ENCODE assay signal across 13 mouse cellular contexts in the genomic region with DNA sequence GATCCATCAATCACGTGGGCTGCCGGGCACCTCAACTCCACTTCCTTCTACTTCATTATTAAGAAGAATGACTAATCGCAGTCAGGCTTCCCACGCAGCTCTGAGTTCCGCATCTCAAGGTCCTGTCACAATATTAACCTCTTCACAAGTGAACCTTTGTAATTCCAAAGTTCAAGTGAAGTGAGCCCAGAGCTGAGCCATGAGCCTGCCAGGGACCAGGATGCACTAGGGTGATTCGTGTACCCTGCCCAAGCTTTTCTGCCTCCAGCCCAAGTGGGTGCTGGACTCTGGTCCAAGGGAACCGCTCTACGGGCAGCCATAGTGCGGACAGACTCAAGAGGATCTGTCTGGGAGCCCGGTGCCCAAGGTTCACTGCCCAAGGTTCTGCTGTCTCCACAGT.
DNase-seq lines count a peak whose midpoint lies in the region; ATAC-seq and TF ChIP-seq lines count a peak whose summit lies in the region.
"Had no signal": no experiment of that assay in that cellular context is flagged by ENCODE, and none has a peak within 500 bp of the region (broad histone marks: within the 10 kb centered on the region; RNA-seq: fewer than 3 reads in every experiment).

No protein-coding gene starts in this region.

- 71% methylated on average over 10 of the region's 10 CpGs for WGBS in lung, postnatal 0 days
- 57% methylated on average over 10 of the region's 10 CpGs for WGBS in forebrain, postnatal 0 days
- WGBS in kidney, embryonic 14.5 days: 65% methylated on average over 10 of the region's 10 CpGs
- WGBS in midbrain, embryonic 14.5 days: 83% methylated on average over 10 of the region's 10 CpGs

- H3K27ac ChIP-seq in lung, postnatal 0 days (ENCODE audit: low read length): no peak overlapping the region
- peak overlapping the region; percentile 72 for H3K27ac ChIP-seq in forebrain, postnatal 0 days (ENCODE audit: low read depth, low read length)
- no peak overlapping the region for H3K27ac ChIP-seq in kidney, embryonic 14.5 days (ENCODE audit: low read depth, low read length)
- H3K27ac ChIP-seq in midbrain, embryonic 14.5 days (replicated peaks; ENCODE audit: low read depth, low read length): peak overlapping the region; percentile 53; the same call in 1 of the 2 replicates
- H3K27ac ChIP-seq: embryonic facial prominence, embryonic 15.5 days; liver, embryonic 12.5 days had no signal

- no peak for TF ChIP-seq EP300 in lung, postnatal 0 days (IDR thresholded peaks at IDR 0.05)

- TF ChIP-seq CTCF in lung, postnatal 0 days (IDR thresholded peaks at IDR 0.05): no peak
- no peak for TF ChIP-seq CTCF in forebrain, postnatal 0 days (IDR thresholded peaks at IDR 0.05; ENCODE audit: low read depth)

- H3K9ac ChIP-seq in lung, postnatal 0 days (replicated peaks; ENCODE audit: low read depth): no peak overlapping the region
- no peak overlapping the region for H3K9ac ChIP-seq in forebrain, postnatal 0 days
- no peak overlapping the region for H3K9ac ChIP-seq in kidney, embryonic 14.5 days (ENCODE audit: low read depth, low read length)
- H3K9ac ChIP-seq in midbrain, embryonic 14.5 days (replicated peaks; ENCODE audit: low read length): no peak overlapping the region
- H3K9ac ChIP-seq: embryonic facial prominence, embryonic 15.5 days; liver, embryonic 12.5 days had no signal

- no peak for ATAC-seq in lung, postnatal 0 days
- no peak for ATAC-seq in forebrain, postnatal 0 days
- no peak for ATAC-seq in kidney, embryonic 14.5 days (ENCODE audit: low FRiP score, low TSS enrichment)
- no peak for ATAC-seq in midbrain, embryonic 14.5 days (ENCODE audit: low FRiP score, low TSS enrichment)
- ATAC-seq: liver, embryonic 12.5 days had no signal

- H3K36me3 ChIP-seq in lung, postnatal 0 days (ENCODE audit: insufficient read depth, low read length): no peaks in the 10 kb centered on the region
- H3K36me3 ChIP-seq in forebrain, postnatal 0 days (ENCODE audit: insufficient read depth): no peaks in the 10 kb centered on the region
- H3K36me3 ChIP-seq in kidney, embryonic 14.5 days (ENCODE audit: control insufficient read depth, insufficient read depth, low read length): no peaks in the 10 kb centered on the region
- H3K36me3 ChIP-seq in midbrain, embryonic 14.5 days (ENCODE audit: control insufficient read depth, insufficient read depth, low read length): no peaks in the 10 kb centered on the region
- H3K36me3 ChIP-seq: embryonic facial prominence, embryonic 15.5 days; liver, embryonic 12.5 days had no signal

- no peak overlapping the region for H3K4me3 ChIP-seq in lung, postnatal 0 days (ENCODE audit: low read depth, low read length)
- no peak overlapping the region for H3K4me3 ChIP-seq in forebrain, postnatal 0 days (ENCODE audit: low read depth, low read length)
- no peak overlapping the region; the same call in 1 of the 2 replicates for H3K4me3 ChIP-seq in kidney, embryonic 14.5 days (ENCODE audit: low read length)
- no peak overlapping the region for H3K4me3 ChIP-seq in midbrain, embryonic 14.5 days (replicated peaks; ENCODE audit: low read depth, low read length)
- H3K4me3 ChIP-seq: embryonic facial prominence, embryonic 15.5 days; liver, embryonic 12.5 days; myocyte had no signal

- H3K27me3 ChIP-seq in lung, postnatal 0 days (replicated peaks; ENCODE audit: insufficient read depth, low read length): no peaks in the 10 kb centered on the region
- H3K27me3 ChIP-seq in forebrain, postnatal 0 days (ENCODE audit: insufficient read depth, low read length): no peaks in the 10 kb centered on the region
- H3K27me3 ChIP-seq in kidney, embryonic 14.5 days (ENCODE audit: control insufficient read depth, insufficient read depth, low read length): no peaks in the 10 kb centered on the region
- H3K27me3 ChIP-seq in midbrain, embryonic 14.5 days (ENCODE audit: control insufficient read depth, insufficient read depth, low read length): no peaks in the 10 kb centered on the region
- H3K27me3 ChIP-seq: CH12.LX; embryonic facial prominence, embryonic 15.5 days; liver, embryonic 12.5 days had no signal

- no peaks in the 10 kb centered on the region for H3K4me1 ChIP-seq in lung, postnatal 0 days (ENCODE audit: insufficient read depth, low read depth, low read length)
- H3K4me1 ChIP-seq in forebrain, postnatal 0 days (ENCODE audit: insufficient read depth): peaks cover 5% of the 10 kb centered on the region; the same call in 1 of the 2 replicates
- peaks cover 3% of the 10 kb centered on the region; the same call in 1 of the 2 replicates for H3K4me1 ChIP-seq in kidney, embryonic 14.5 days (ENCODE audit: control insufficient read depth, insufficient read depth, low read length)
- H3K4me1 ChIP-seq in midbrain, embryonic 14.5 days (ENCODE audit: control insufficient read depth, insufficient read depth, low read length): peaks cover 9% of the 10 kb centered on the region; the same call in 1 of the 2 replicates
- H3K4me1 ChIP-seq: embryonic facial prominence, embryonic 15.5 days; liver, embryonic 12.5 days had no signal

- H3K9me3 ChIP-seq in lung, postnatal 0 days (ENCODE audit: low read length): no peaks in the 10 kb centered on the region
- no peaks in the 10 kb centered on the region for H3K9me3 ChIP-seq in forebrain, postnatal 0 days (ENCODE audit: low read length)
- H3K9me3 ChIP-seq in kidney, embryonic 14.5 days (ENCODE audit: control insufficient read depth, low read length): no peaks in the 10 kb centered on the region
- H3K9me3 ChIP-seq in midbrain, embryonic 14.5 days (ENCODE audit: control insufficient read depth, low read length): no peaks in the 10 kb centered on the region
- H3K9me3 ChIP-seq: embryonic facial prominence, embryonic 15.5 days had no signal

- no peak for DNase-seq in lung, postnatal 0 days (ENCODE audit: low spot score)
- DNase-seq in lung, adult 18-20 months: no peak
- DNase-seq in forebrain, postnatal 0 days: no peak
- DNase-seq in midbrain, embryonic 14.5 days: no peak
- no peak for DNase-seq in cerebellum, postnatal 36 days
- DNase-seq in thymus, postnatal 36 days: no peak
- DNase-seq: adrenal gland, postnatal 14 days; lung, postnatal 4 days had no signal

- H3K4me2 ChIP-seq in lung, postnatal 0 days (replicated peaks; ENCODE audit: low read depth, low read length): 0 out of 2 replicates have a peak overlapping the region, but pooled peaks have one; percentile 3
- H3K4me2 ChIP-seq in forebrain, postnatal 0 days (ENCODE audit: low read depth): peak overlapping the region; percentile 36; the same call in 1 of the 2 replicates
- peak overlapping the region; percentile 39 for H3K4me2 ChIP-seq in kidney, embryonic 14.5 days (replicated peaks; ENCODE audit: low read depth, low read length)
- H3K4me2 ChIP-seq in midbrain, embryonic 14.5 days (ENCODE audit: low read length): no peak overlapping the region; the same call in 1 of the 2 replicates
- H3K4me2 ChIP-seq: embryonic facial prominence, embryonic 15.5 days; liver, embryonic 12.5 days had no signal

Comparison
In these comparisons a context has a peak if more than half of its experiments do, and no peak if none do; other contexts are left out.
1. H3K27ac ChIP-seq: peak in forebrain, postnatal 0 days (single experiment) and midbrain, embryonic 14.5 days (single experiment); none in lung, postnatal 0 days (single experiment) and kidney, embryonic 14.5 days (single experiment).